Mouse (Mus musculus) ES-E14 (cell line): ENCODE results near the gene Cd96. TPM values are rescaled to one million over a fixed set of nuclear protein-coding genes. Genes with fewer than 3 reads are reported as not detected.

Experiments
- DNase-seq: peaks from one replicate; pipeline ENCODE4 v3.0.0-alpha.2; 2013; ENCODE audit warnings: low read depth, low spot score
- H3K27ac ChIP-seq: 2 replicates; pipeline ENCODE4 v1.5.1; 2012; ENCODE audit warnings: low read depth, mild to moderate bottlenecking, low read length, moderate library complexity, mixed read lengths; ENCODE audit not compliant: poor library complexity, insufficient read depth, severe bottlenecking
- H3K36me3 ChIP-seq: 2 replicates; pipeline ENCODE4 v1.6.1; 2012; ENCODE audit warnings: mild to moderate bottlenecking, low read length, moderate library complexity, mixed read lengths; ENCODE audit not compliant: control insufficient read depth, poor library complexity, insufficient read depth, severe bottlenecking
- H3K4me1 ChIP-seq, 2 experiments: fragments of 150-350 bp in 1 of 2; sonication (generic) in 1 of 2; 2 replicates each; pipeline ENCODE4 v1.6.1; 2012; ENCODE audit warnings: low read length in 2 of 2, mild to moderate bottlenecking in 1 of 2, mixed read lengths in 1 of 2; ENCODE audit not compliant: control insufficient read depth in 2 of 2, insufficient read depth in 2 of 2, poor library complexity in 1 of 2
- H3K4me3 ChIP-seq, 2 experiments: fragments of 150-350 bp in 1 of 2; sonication (generic) in 1 of 2; 2 replicates each; pipeline ENCODE4 v1.5.1; 2012; ENCODE audit warnings: low read length in 2 of 2, low read depth in 1 of 2, mild to moderate bottlenecking in 1 of 2, mixed read lengths in 1 of 2; ENCODE audit not compliant: insufficient read depth in 1 of 2, poor library complexity in 1 of 2, severe bottlenecking in 1 of 2
- H3K9ac ChIP-seq: 2 replicates; pipeline ENCODE4 v1.6.1; 2012; ENCODE audit warnings: low read depth, mild to moderate bottlenecking, low read length, mixed read lengths; ENCODE audit not compliant: poor library complexity, insufficient read depth, severe bottlenecking
- H3K9me3 ChIP-seq: fragments of 150-350 bp; sonication (generic); 2 replicates; pipeline ENCODE4 v1.6.1; 2012; ENCODE audit warnings: low read depth, mild to moderate bottlenecking, low read length; ENCODE audit not compliant: control insufficient read depth, insufficient read depth
- CHD2 ChIP-seq: IDR thresholded peaks from 2 replicates; pipeline ENCODE4 v1.6.1; 2014; ENCODE audit warnings: mild to moderate bottlenecking, low read depth, low read length, inconsistent platforms
- HCFC1 ChIP-seq: IDR thresholded peaks from 2 replicates; pipeline ENCODE4 v1.6.1; 2012; ENCODE audit warnings: low read length, inconsistent platforms, borderline replicate concordance; ENCODE audit not compliant: insufficient read depth
- MAFK ChIP-seq: IDR thresholded peaks from 2 replicates; pipeline ENCODE4 v1.6.1; 2014; ENCODE audit warnings: mild to moderate bottlenecking, low read depth, low read length, inconsistent platforms; ENCODE audit not compliant: insufficient read depth
- ZC3H11A ChIP-seq: IDR thresholded peaks from 2 replicates; pipeline ENCODE4 v1.6.1; 2012; ENCODE audit warnings: low read depth, mild to moderate bottlenecking, inconsistent platforms, low read length, borderline replicate concordance
- ZNF384 ChIP-seq: IDR thresholded peaks from 2 replicates; pipeline ENCODE4 v1.6.1; 2012; ENCODE audit warnings: low read depth, low read length, inconsistent platforms
- in situ Hi-C, 2 experiments: fragments of 600-800 bp; cut with MboI; formaldehyde crosslinking; loops; one replicate each; pipeline ENCODE4 v1.15.1; 2025; ENCODE audit warnings: low sequenced_read_pairs in 2 of 2, inconsistent platforms in 1 of 2; ENCODE audit not compliant: unreplicated experiment in 2 of 2
- total RNA-seq: library from RNA; depleted of rRNA; stranded (reverse); fragments of 300-350 nt; gene quantifications from 2 replicates; pipeline ENCODE4 v1.2.3, GENCODE M21; 2012; rRNA removed

Cd96 gene
- total RNA-seq, 1 experiment, result 0.71 TPM

- no peaks in the 10 kb centered on the region for H3K36me3 ChIP-seq
- in situ Hi-C loops, result no loop called here
Observed at GRCm38 (mm10) chr16:45998231-45998630, 121.8 kb downstream of the Cd96 start.

GRCm38 (mm10) chr16:45990901-45991676 is 129.0 kb downstream of the Cd96 start:
- no peak for TF ChIP-seq HCFC1
- peak; percentile 62; the same call in 1 of the 2 replicates for TF ChIP-seq ZNF384
- Histone ChIP-seq H3K9ac (no peak overlapping the region), H3K27ac (no peak overlapping the region), H3K36me3 (no peaks in the 10 kb centered on the region), H3K9me3 (no peaks in the 10 kb centered on the region), H3K4me1 (no peaks in the 10 kb centered on the region), H3K4me3 (no peak overlapping the region)
- no peak for DNase-seq
- in situ Hi-C loops, result no loop called here

More at GRCm38 (mm10) chr16:45998231-45998630, 121.8 kb downstream of the Cd96 start:
- Histone ChIP-seq H3K27ac (no peak overlapping the region), H3K9me3 (no peaks in the 10 kb centered on the region), H3K4me1 (no peaks in the 10 kb centered on the region), H3K9ac (no peak overlapping the region), H3K4me3 (no peak overlapping the region)
- no peak for DNase-seq
- no peak for TF ChIP-seq MAFK
- TF ChIP-seq HCFC1, result no peak
- TF ChIP-seq ZC3H11A, result no peak
- TF ChIP-seq CHD2, result no peak
- no peak for TF ChIP-seq ZNF384

GRCm38 (mm10) chr16:45986236-45986635 is 133.8 kb downstream of the Cd96 start:
- Histone ChIP-seq H3K9ac (no peak overlapping the region), H3K9me3 (no peaks in the 10 kb centered on the region), H3K4me3 (no peak overlapping the region), H3K27ac (no peak overlapping the region), H3K4me1 (no peaks in the 10 kb centered on the region), H3K36me3 (no peaks in the 10 kb centered on the region)
- TF ChIP-seq HCFC1, result no peak
- no peak for TF ChIP-seq CHD2
- no peak for TF ChIP-seq ZNF384
- TF ChIP-seq ZC3H11A, result no peak
- TF ChIP-seq MAFK, result no peak
- DNase-seq, result no peak
- in situ Hi-C loops, result no loop called here

Other genes with a start within 250 kb of the Cd96 start
- gene Phldb2, start 166.7 kb downstream of the Cd96 start, total RNA-seq, result 22.3 and 36.2 TPM in 2 replicates
- gene Plcxd2, start 110.0 kb downstream of the Cd96 start, total RNA-seq, result 2.3 and 3.3 TPM in 2 replicates
- 202 and 234 TPM in 2 replicates for gene Gm4737, start 34.8 kb upstream of the Cd96 start, total RNA-seq